Mouse (Mus musculus): ENCODE data around the gene Itih5.

DNA sequence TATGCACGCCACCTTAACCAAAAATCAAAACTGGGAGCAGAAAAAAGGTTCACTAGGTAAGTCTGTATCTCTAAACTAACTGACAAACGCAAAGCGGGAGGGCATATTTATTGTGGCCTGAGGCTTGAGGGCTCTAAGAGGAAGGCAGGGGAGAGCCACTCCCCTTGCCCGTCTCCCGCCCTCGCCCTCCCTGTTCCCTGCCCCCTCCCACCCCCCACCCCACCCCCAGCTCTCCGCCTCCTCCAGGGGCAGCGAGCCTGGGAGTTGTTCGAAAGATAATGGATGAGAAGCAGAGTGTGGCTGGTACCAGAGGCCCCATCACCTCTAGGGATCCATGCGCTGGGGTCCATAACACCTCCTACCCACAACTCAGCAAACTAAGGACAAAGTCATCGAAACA, 142.5 kb downstream of the Itih5 start:
- TF ChIP-seq POLR2A (IDR thresholded peaks at IDR 0.05; ENCODE audit: insufficient read depth, low read depth, low read length) (no peak), CTCF (IDR thresholded peaks at IDR 0.05; ENCODE audit: insufficient read depth, low read depth, low read length) (no peak)

Data from olfactory bulb, adult 2 months (tissue).